Mouse (Mus musculus) megakaryocyte, embryonic 14.5 days (primary cell): ENCODE data around the gene Lrmda.

Experiments
- FLI1 ChIP-seq: IDR thresholded peaks from 2 replicates; pipeline ENCODE4 v1.6.1; 2012; ENCODE audit warnings: low read length, inconsistent platforms, mixed read lengths
- GATA1 ChIP-seq: IDR thresholded peaks from 3 replicates; pipeline ENCODE4 v1.6.1; 2012; ENCODE audit warnings: mixed read lengths, low read length, inconsistent platforms, borderline replicate concordance

DNA sequence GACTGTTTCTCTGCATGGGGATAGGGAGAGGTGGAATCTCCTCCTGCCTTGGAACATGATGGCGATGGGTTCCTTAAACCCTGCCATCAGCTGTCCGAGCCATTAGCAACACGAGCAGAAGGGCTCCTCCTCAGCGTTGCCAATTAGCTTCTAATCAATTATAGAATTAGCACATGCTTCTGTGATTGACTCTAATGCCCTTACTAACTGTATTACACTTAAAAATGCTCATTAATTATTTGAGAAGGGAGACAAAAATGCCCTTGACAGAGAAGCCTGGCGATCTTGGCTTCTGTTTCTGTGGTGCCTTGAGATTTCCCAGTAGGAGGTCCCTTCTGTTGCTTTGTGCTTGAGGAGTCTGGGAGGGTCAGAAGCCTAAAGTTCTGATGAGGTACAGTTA, 579.1 kb downstream of the Lrmda start:
- no peak for TF ChIP-seq GATA1
- no peak for TF ChIP-seq FLI1
